Mouse (Mus musculus) lung, adult 2 months (tissue): ENCODE data around the gene Crabp2.

ENCODE experiments used
- CTCF ChIP-seq: fragments of 200-500 bp; IDR thresholded peaks from 2 replicates; pipeline ENCODE4 v1.5.1; 2011; ENCODE audit warnings: mild to moderate bottlenecking, low read length, control low read depth; ENCODE audit not compliant: insufficient read depth
- POLR2A ChIP-seq: fragments of 200-500 bp; IDR thresholded peaks from 2 replicates; pipeline ENCODE4 v1.6.1; 2011; ENCODE audit warnings: low read depth, mild to moderate bottlenecking, control low read depth, low read length, borderline replicate concordance; ENCODE audit errors: extremely low read depth

GRCm38 (mm10) chr3:87971489-87972202 is 23.2 kb downstream of the Crabp2 start:
- TF ChIP-seq CTCF (no peak), POLR2A (no peak)
